Mouse (Mus musculus) cerebellum, adult (tissue): ENCODE measurements at regions not wholly inside any gene's neighbourhood (a gene's known extent, or its start where the extent isn't known, plus 50 kb on each side); places are given as distances from the start of the nearest gene placed in this dataset.
A peak's percentile ranks its signal among the peaks of the same experiment; 100 is the strongest.

Source experiments
- ATAC-seq: cut with Nextera tagmentation; 2 replicates; pipeline ENCODE4 v1.9.2; 2017; ENCODE audit warnings: mild to moderate bottlenecking, moderate library complexity, mixed read lengths; ENCODE audit not compliant: insufficient number of reproducible peaks, low FRiP score, low TSS enrichment

DNA sequence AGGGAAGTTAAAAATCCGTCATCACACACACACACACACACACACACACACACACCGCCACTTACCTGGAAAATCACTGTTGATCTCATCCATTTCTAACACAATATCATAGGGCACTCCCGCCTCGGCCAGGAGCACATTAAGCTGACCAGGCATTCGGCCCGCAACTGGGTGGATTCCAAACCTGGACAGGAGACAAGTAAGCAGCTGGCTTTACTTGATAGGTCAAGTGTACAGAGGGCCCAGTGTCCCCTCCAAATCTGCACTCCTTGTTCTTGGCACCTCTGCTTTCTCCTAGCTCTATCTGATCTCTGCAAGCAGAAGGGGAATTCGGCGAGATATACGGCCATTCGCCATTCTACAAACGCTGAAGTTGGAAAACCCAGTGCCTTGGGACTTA lies 88.6 kb upstream of the Paip1 start:
- ATAC-seq, result no peak

DNA sequence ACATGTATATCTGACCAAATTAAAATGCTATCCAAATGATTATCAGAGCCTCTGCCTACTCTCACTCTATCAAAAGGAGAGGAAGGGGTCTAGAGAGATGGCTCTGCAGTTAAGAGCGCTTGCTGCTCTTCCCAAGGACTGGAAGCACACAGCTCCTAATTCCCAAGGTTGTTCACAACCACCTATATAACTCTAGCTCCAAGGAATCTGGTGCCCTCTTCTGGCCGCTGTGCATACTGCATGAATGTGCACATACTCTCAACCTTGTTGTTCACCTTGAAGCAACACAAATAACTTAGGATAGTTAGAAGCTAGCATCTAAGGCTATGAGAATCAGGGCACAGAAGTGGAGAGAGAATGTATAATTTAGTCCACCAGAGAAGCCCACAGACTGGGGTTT lies 86.6 kb upstream of the Paip1 start:
- ATAC-seq, result no peak

DNA sequence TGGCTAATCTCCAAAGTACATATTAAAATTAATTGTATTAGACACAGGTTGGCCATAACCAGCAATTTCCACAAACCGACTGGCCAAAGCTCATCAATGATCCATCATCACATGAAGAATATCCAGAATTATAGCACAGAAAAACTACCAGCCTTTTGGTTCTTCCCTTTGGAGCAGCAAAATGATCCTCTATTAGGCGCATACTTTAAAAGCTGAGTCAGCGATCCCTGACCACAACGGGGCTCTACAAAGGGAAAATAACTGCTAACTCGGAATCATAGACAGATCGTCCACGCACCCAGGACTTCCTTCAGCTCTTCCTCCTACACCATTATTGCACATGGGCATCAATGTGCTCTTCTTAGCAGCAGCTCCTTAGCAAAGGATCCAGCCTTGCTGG lies 85.6 kb upstream of the Paip1 start:
- no peak for ATAC-seq

DNA sequence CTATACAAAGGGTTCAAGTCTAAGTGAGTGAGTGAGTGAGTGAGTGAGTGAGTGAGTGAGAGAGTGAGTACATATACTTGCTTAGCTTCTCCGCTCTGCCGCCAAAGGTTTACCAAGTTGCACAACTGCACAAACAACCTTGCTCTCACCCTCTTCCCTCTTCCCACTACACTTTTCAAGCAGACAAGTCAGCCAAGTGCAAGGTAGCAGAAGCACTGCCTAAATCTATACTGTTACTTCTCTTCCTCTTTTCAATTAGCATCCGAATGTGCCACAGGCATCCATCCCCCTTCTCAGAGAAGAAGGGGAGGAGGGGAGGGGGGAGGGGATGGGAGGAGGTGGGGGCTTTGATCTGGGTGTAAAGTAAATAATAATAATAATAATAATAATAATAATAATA lies 80.4 kb upstream of the Paip1 start:
- ATAC-seq, result no peak

DNA sequence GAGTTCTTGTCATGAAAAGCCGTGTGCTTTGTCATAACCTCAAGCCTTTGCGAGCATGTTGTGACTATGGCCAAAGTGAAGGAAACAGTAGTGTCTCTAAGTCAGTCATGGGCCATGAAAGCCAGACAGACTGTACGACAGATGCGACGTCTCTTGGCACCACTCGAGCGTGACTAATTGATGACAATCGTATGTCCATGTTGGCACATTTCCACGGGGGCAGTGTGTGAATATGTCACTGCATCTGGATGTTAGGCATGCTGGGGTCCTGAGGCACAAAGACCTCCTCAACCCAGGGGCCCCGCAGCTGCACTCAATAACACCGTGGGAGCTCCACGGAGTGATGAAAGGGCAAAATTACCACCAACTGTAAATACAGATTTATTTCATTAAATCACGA lies 77.1 kb upstream of the Paip1 start:
- ATAC-seq, result no peak

DNA sequence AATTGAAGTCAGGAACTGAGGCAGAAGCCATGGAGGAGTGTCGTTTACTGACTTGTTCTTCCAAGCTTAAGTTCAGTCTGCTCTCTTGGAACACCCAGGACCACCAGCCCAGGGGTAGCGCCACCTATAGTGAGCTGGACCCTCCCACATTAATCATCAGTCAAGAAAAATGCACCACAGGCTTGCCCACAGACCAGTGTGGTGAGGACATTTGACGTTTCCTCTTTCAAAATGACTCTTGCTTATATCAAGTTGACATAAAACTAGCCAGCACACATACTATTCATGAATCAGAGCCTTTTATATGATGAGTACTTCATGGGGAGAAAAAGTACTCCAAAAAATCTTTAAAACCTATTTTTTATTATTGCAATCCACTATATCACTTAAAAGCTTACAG lies 69.7 kb upstream of the Paip1 start:
- no peak for ATAC-seq

DNA sequence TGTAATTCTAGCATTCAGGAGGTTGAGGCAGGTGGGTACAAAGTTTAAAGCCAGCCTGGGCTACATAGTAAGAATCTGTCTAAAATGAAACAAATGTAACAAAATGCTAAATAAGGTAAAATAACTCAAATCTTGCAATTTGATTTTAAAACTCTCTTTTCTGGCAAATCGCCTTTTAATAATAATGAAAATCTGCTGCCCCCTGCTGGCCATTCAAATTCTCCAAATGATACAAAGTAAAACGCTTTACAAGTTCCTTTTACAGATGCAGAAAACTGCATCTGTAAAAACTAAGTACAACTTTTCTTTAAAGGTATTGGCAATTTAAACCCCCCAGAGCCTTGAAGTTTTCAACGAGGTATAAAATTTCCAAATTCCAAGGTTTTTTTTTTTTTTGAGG lies 65.0 kb upstream of the Paip1 start:
- no peak for ATAC-seq

DNA sequence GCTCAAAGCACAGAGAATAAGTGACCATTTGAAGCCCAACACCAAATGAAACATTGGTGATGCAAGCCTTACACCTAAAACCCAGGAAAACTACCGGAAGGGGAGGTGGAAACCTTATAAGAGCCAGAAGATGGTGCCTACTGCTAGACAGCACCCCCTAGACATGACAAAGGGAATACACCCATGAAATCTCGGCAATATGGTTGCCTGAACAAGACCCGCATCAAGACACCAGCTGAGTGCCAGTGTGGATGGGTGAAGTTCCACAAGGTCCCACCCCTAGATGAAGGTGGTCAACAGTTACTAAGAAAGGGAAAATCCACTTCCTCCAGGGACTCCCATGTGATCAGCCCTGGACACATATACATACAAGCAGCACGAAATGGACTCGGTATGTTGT lies 64.2 kb upstream of the Paip1 start:
- no peak for ATAC-seq

DNA sequence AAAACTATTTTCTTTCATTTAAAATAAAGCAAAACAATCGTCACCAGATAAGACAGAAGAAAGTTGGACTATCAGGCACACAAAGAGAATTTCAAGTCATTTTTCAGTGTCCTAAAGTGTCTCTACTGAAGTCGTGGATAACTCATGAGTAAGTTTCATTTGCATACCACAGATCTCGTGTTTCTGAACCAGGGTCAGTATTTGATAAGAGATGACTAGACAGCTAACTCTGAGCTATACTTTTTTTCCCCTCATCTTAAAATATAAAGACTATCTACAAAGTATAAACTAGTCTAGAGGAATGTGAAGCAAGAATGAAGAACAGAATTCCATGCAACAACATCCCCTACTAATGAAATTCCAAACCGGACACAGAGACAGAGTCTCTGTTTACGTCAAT lies 60.9 kb upstream of the Paip1 start:
- ATAC-seq, result no peak

DNA sequence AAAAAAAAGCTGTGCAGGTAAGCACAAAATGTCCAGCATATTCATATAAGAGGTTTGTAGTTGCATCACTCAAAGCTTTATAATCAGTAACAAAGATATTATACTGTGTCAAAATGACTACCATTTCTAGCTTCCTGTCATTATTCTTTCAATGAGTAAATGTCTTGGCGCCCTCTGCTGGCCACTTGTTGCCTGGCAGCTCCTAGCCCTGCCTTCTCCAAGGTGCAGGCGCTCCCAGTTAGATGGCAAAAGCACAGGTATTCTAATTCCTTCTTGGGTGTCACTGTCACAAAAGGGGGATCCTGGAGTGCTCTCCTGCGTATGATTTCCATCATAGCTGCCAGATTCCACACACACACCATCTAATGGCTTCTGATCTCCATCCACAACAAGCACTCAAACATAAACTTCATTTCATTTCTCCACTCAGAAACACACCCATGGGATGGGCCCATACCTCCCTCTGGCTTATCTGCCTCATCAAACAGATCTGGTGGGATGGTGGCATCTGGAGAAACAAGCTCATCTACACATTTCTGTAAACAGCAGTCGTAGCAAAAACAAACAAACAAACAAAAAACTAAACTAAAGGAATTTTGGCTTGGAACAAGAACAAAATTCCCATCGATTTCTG lies 49.9 kb upstream of the Paip1 start:
- peak; percentile 61; the same call in 1 of the 2 replicates for ATAC-seq
